Mouse (Mus musculus) gastrocnemius, adult 8-10 months (tissue): Measurements from ENCODE around the gene Lpp. TPM values are rescaled to one million over a fixed set of nuclear protein-coding genes. Genes with fewer than 3 reads are reported as not detected.

Experiments
- DNase-seq, 2 experiments: peaks; one replicate each; pipeline ENCODE4 v3.0.0; 2022; ENCODE audit warnings: low spot score in 2 of 2
- total RNA-seq, 4 experiments: library from RNA; stranded (reverse); gene quantifications; 2 replicates each; pipeline ENCODE4 v1.2.4; 2022

The Lpp gene
- total RNA-seq, 4 experiments from 2014 or later, result 15.7 to 19.6 (median 16.5) TPM

DNA sequence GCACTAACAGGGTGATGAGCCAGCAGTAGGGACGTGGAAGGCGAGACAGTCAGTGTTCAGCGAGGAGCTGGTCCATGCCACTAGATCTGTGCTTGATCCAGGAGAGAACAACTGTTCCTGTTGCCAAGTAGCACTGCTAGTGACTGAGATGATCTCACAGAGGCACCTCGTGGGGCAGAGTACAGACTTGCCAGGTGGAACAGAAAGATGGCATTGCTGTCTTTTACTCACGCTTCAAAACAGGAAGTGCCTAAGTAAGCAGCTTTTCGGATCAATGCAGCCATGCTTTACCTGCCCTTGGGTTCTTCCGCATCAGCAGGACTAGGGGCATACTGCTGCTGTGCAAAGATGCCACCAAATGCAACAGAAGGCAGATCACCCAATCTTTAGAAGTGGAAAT lies 467.1 kb downstream of the Lpp start:
- no peak for DNase-seq

DNA sequence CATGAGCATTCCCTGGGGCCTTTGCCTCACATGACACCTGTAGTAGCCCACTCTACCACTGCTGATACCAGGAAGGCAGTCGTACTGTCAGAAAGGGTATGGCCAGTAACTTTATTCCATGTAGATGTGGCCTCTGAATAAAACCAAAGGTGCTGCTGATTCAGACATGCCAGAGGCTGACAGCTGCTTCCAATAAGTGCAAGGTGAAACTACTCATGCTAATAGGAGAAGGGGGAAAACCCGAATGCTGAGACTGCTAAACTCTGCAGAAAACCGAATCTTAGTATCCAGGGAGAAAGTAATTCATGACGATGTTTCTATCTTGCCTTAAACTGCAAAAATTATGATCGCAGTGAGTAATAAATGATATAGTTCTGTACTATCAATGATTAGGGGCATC lies 468.1 kb downstream of the Lpp start:
- no peak for DNase-seq

DNA sequence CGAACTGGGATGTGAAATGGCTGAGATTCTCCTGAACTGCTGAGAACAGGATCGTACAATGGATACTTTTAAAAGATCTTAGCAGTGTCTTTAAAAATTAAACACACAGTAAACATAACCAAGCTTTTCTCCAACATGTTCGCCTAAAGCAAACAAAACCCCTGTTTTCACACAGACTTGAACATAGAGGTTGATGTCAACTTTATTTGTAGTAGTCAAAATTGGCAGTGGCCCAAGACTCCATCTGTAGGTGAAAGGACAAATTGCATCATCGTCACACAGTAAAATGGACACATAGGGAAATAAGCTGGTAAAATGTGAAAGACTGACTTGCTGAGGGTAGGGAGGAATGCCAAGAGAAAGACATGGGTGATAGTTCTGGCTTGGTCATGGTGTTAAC lies 480.9 kb downstream of the Lpp start:
- DNase-seq, result no peak

DNA sequence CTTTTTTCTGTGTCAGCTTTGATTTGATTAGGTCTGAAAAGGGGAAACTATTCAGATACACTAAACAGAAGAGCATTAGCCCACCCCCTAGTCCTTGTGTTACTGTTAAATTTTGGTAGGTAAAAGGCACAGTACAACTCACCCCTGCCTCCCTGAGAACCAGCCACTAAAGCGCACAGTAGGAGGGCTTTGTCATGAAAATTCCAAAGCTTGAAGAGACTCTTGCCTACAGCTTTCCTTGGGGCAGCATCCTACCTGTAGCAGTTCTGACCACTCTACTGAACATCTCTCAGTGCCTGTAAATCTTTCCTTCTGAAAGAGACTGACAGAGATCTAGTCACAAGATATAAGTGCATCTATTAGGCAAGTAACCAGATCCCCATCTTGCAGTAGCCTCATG lies 482.4 kb downstream of the Lpp start:
- DNase-seq, result no peak

DNA sequence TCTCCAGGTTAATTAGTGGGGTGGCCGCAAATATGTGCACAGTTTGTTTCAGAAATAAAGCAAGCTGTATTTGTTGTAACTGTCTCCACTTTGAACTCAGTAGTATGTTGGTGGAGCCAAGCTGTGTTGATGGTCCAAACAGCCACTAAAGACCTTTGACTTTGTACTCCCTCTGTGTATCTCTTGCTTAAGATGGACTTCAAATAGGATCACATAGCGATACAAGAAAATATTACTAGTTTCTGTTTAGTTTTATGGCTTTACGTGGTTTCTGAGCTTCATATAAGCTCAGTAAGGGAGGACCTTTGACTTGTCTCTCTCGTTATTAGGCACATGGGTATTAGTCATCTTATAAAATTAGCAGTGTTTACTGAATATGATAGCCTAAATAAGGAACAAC lies 485.7 kb downstream of the Lpp start:
- no peak for DNase-seq

DNA sequence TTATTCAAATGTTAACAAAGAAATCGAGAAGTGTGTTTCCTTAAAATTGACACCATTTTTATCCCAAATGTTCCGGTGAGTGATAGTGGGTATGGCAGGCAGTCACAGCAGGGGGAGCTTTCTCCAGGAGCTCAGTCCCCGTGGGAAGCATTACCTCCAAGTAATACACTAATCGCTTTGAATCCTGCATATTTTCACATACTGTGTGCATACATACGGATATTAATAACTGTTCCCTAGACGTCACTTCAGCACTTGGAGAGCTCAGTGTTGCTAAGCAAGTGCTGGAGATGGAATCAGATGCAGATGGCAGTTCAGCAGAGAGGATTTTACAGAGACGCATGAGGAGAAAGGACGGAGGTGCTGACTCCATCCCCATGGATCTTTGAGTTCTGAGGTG lies 487.4 kb downstream of the Lpp start:
- no peak for DNase-seq

DNA sequence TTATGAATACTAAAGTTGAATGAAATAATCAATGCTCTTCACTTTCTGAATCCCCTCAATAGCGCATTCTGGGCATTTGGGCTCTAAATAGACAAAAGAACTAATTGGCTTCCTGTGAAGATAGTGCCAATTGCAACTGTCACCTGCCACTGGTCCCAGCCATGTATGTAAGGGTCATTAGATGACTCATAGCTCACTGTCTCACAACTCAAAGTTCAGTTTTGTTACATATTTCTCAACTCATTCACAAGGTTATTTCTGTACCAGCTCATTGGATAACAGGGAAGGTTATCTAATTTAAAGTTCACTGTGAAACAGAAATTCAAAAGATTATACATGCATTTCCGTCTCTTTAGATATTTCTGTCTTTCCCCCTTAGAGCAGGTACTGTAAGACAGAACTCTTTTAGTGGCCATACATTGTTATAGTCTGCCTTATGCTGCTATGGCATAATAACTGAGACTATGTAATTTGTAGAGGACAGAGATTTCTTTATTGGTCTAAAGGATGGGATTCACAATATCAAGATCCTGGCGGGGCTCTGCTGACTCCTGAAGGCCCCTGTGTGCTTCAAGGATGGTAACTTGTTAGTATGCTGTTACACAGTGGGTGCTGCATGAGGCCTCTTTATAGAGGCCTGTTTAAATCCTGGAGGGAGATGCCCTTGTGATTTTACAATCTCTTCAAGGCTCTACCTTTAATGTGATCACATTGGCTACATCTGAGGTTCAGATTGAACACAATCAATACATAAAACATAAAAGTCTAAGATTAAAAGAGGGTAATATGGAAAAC lies 488.9 kb downstream of the Lpp start:
- no peak for DNase-seq

DNA sequence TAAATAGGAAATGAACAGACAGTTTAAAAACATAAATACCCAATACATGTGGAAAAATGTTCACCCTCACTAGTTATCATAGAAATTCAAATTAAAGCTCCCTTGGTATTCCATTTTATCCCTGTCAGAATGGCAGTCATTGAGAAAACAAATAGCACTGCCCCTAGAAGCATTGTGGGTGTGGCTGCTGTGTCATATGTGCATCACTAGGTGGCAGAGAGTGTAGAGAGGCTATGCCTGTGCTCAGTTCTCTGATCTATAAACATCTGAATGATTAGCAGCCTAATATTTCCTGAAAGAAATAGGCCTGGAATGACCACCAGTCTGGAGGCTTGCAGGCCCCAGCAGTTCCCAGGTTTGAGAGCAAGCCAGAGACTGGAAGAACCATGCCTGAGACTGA lies 490.7 kb downstream of the Lpp start:
- DNase-seq, result no peak

DNA sequence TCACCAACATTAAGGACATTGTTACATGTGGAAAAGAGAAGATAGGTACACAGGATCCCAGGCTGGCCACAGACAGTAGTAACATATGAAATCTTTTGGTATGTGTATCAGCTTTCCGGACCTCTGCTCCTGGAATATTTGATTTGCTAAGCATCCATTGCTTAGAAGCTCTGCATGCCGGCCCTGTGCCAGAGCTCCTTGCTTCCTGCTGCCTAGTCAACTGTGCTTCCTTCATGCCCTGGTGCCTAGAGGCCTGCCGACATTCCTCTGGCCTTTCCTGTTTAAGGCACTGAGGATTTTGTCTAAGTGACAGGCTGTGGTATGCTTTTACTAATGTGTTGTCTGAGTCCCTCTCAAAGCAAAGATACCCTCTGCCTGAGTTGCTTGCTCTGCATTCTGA lies 493.0 kb downstream of the Lpp start:
- DNase-seq, result no peak

DNA sequence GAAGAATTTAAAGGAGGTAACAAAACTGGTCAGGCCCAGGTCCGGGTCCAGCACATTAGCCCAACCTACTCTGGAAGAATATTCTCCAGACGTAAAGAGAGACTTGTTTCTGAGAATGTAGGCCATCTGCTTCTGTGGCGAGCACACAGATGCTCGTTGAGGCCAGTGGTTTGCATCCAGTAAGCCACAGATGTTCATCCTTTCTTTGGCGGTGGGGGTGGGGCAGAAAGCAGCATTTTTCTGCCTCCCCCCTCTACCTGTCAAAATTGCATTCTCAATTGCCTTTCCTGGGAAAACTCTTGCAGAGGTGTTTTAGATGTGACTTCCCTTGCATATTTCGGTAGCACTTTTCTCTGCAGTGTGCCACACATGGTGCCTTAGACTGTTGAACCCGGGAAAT lies 493.6 kb downstream of the Lpp start:
- no peak for DNase-seq

DNA sequence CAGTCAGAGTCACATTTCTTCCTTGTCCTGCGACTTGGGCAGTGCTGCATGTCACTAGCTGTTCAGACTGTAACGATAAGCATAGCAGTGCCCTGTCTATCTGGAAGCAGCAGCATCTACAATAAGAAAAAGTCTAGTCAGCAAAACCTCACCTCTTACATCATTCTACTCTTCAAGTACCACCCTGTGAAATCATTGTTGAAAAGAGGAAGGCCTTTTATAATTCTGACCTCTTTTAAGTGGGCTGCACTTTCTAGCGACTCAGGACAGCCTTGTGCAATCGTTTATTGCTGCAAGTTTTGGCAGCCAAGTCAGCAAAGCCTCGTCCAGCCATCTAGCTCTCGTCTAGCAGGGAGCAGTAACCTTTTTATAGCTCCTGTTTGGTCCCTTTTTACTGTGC lies 498.1 kb downstream of the Lpp start:
- DNase-seq, result peak; percentile 34 to 56

DNA sequence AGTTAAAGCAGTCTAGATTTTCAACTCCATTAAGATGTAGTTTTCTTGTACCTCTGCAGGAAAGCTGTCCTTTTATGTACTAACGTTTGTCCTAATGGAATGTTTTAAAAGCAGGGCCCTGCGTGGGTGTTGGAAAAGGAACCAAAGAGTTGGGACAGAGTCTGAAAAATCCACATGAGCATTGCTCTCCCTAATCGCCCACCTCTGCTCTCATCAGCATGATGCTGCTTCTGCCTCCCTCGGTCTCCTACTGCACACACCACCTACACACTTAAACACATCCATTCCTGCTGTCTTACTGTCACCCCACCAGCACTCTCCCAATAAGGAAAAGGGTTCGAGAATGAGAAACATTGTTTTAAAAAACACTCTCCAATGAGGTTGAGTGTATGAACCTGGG lies 501.9 kb downstream of the Lpp start:
- DNase-seq, result no peak

DNA sequence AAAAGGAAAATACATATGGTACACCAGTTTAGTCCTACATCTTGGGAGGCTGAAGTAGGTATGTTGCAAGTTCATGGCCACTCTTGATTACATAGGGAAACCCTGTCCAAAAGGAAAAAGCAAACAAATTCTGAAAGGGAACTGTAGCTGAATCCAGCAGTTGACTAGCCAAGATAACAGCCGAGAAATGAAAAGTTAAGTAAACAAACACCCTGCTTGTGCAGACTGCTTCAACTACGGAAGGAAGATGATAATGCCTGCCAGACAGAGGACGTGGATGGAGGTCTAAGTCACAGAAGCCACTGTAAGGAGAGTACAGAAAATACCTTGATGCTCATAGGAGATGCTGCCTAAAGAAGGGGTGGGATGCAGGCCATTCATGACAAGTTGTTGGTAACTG lies 504.3 kb downstream of the Lpp start:
- DNase-seq, result no peak

DNA sequence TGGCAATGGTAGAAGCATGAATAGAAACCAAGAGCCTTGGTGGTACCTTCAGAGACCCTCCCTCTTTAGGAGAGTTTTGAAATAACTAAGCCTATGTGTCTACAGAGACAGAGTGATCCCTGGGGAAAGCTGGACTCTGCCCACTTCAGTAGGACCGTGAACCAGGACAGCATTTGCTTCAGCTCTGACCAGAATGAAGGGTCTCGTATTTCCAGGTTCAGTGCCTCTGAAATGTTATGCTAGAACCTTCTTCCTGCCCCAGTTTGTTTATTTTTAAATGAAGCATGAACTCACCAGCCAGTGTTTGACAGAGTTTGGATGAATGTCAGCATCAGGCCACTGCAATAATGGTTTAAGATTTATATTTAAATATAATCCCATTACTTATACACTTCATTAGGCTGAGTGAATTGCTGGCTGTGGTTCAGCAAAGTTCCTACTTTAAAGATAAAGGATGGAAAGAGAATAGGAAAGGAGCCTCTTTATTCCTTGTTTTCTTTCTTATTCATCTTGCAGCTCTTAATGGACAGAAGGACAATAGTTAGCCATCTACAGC lies 507.0 kb downstream of the Lpp start:
- DNase-seq, result no peak

DNA sequence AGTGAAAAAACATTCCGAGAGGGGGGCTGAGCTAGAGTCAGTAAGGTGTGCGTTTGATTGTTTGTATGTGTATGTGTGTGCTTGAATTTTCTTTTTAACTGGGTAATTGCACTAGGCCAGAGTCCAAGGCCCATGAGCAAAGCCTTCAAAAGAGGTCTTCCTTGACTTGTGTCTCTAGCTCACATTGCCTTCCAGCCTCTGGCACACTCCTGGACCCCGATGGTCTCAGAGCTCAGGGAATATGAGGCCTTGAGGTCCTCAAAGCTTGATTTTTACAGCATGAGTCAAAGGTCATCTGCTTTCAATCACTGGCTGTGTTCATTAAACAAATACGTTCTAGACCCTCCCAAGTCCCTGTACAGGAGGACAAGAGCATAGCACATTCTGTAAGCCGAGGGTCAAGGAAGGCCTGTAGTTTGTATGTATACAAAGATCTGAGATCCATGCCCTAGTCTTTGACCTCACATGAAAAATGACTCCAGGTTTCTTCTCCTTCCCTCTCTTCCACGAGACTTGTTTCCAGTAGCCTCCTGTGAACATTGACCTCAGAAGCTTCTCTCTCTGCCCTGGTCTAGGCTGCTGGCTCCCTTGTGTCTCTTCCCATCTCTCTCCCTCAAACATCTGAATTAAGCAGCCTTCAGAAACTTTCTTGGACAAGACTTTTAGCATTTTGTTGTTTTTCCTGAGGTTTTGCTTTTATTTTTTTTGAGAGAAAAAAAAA lies 508.0 kb downstream of the Lpp start:
- DNase-seq, result no peak

DNA sequence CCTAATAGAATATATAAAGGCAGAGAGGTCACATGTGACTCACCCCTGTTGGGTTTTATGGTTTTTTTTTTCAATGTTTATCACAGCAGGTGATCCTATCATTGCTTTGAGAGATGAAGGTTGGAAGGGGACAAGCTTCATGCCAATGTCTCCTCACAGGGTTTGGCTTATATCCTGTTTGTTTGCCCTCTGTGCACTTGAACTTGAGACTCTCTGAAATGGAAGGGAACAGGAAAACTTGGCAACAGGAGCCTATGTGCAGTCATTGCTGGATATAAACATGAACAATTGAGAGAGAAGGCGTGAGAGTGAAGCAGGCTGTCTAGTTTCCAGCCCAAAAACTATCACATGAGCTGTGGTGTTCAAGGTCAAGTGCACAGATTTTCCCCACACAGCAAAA lies 508.8 kb downstream of the Lpp start:
- DNase-seq, result no peak

DNA sequence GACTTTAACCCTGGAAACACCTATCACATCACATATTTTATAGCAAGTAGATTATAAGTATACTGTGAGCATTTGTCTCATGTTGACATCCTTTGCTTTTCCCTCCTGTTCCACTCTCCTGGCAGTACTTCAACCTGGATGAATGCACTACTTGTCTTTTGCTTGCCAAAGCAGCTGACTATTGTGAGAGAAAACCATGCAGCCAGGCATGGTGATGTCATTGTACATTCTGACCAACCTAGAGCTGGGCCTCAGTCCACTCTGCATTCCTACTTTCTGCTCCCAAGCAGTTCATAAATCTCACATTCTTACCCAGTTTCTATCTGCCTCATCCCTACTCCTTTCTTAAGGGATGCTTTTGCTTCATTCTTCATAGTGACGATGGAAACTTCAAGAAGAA lies 515.6 kb downstream of the Lpp start:
- no peak for DNase-seq

DNA sequence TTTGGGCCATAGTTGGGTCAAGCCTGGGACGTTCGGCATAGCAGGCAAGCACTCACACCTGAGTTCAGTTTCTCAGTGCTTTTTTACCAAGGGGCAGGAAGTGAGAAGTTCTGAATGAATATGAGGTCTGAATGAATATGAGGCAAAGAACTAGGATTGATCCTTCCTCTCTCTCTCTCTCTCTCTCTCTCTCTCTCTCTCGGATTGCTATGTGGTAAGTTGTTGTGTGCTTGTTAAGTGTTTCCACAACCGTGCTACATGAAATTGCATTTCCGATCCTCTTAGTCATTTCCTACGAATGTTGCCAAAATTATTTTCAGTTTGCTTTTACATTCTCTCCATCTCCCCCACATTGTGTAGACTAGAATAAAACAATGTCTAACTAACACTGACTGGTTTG lies 517.0 kb downstream of the Lpp start:
- no peak for DNase-seq

DNA sequence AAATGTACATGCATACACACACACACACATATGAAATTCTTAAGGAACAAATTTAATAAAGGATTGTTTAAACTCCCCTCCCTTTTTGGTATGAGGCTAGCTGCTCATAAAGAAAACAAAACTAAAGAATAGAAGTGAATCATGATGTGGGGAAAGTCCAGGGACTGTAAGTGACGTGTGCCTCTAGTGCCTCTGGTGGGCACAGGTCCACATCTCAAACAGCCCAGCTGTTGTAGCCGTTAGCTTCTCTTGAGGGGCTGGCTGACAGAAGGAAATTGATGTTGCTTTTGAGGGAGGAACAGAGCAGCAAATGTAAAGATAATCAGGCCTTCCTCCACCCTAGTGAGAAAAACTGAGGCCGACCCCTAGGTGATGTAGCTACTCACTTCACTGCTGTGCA lies 517.5 kb downstream of the Lpp start:
- DNase-seq, result no peak

DNA sequence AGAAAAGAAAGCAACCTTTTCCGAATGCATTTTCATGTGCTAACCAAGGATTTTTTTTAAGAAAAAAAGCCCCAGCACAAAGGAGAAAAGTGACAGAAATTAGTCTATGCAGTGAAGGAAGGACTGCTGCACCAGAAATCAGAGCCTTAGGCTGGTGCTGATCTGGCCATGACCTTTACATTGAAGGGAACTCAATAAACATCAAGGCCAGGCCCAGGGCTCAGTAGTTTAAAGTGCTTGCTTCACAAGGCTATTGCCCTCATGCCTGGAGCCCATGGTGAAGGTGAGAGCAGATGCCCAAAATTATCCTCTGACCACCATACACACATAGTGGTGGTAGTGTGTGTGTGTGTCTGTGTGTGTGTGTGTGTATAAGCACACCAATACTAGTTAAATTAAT lies 519.1 kb downstream of the Lpp start:
- no peak for DNase-seq

DNA sequence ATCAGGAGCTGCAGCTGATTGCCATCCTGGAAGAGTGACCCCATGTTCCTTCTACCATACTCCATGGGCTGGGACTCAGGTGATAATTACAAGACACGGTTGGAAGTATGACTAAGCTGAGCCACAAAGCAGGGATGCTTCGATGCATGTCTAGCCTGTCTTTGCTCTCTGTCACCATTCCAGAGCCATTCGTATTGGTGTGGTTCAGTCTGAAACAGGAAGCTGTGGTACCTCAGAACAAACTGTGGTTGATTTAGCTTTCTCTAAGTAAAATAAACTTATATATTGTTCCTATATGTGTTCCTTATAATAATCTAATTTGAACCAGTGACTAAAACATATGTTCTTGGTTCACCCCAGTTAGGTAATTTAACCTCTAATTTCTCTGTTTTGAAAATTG lies 519.7 kb downstream of the Lpp start:
- no peak for DNase-seq

DNA sequence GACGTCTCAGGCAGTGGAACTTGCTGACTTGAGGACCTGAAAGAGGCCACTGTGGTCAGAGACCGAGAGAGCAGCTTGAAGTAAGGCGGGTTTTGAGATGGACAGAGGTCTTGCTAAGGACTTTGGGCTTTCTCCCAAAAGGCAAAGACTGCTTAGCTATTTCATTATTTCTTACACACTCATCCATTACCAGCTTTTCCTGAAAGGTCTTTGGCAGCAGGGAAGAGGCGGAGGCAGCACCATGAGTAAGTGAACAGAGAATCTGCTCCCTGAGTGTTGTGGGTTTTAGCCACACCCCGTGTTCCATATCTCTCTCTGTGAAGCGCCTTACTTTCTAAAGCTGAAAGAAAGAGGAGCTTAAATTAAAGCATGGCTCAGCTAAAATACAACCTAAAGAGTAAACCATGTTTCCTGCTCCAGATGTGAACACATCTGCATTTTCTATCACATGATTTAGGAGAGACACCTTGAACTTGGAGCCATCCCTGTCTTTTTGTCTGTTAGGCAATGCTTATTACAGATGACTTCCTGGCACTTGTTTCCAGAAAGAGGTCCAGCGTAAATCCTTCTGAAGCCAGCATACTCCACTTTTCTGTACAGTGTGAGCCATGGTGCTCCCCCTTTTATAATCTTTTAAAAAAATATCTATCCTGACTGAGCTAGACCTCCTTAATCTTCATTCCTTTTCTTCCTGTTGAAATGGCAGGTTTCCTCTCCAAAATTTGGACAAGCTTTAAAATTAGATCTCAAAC lies 520.5 kb downstream of the Lpp start:
- DNase-seq, result no peak
